ENCODE assay signal across 24 mouse cellular contexts in the genomic region with DNA sequence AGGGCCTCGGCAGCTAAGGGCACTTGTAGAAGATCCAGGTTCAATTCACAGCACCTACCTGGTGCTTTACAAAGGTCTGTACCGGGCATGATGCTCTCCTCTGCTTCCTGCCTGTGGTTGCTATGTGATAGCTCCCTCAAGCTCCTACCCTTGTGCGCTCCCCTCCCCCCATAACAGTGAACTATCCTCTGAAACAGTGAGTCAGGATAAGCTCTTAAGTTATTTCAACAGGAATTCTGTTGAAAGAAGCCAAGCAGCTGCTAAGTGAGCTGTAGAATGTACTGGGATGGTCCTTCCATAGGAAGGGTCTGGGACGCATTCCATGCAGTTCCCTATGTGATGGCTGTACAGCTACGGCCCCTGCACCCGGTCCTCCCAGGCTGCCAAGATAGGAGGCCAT. TPM values are rescaled to one million over a fixed set of nuclear protein-coding genes. Genes with fewer than 3 reads are reported as not detected.
DNase-seq lines count a peak whose midpoint lies in the region; ATAC-seq and TF ChIP-seq lines count a peak whose summit lies in the region.
"Had no signal": no experiment of that assay in that cellular context is flagged by ENCODE, and none has a peak within 500 bp of the region (broad histone marks: within the 10 kb centered on the region; RNA-seq: fewer than 3 reads in every experiment).

No protein-coding gene starts in this region.

- no peaks in the 10 kb centered on the region; the same call in 1 of the 2 replicates for H3K36me3 ChIP-seq in heart, embryonic 11.5 days (ENCODE audit: control insufficient read depth, insufficient read depth, low read length)
- peaks cover 21% of the 10 kb centered on the region; the same call in 1 of the 2 replicates for H3K36me3 ChIP-seq in lung, embryonic 14.5 days (ENCODE audit: insufficient read depth)
- H3K36me3 ChIP-seq in embryonic facial prominence, embryonic 15.5 days = peaks cover 20% of the 10 kb centered on the region
- H3K36me3 ChIP-seq: liver, embryonic 15.5 days had no signal

- H3K9me3 ChIP-seq in heart, embryonic 11.5 days (replicated peaks; ENCODE audit: control insufficient read depth, low read length) = no peaks in the 10 kb centered on the region
- H3K9me3 ChIP-seq in lung, embryonic 14.5 days (ENCODE audit: low read depth, low read length) = no peaks in the 10 kb centered on the region
- H3K9me3 ChIP-seq in embryonic facial prominence, embryonic 15.5 days (replicated peaks) = no peaks in the 10 kb centered on the region
- H3K9me3 ChIP-seq: forebrain, embryonic 12.5 days; hindbrain, embryonic 13.5 days; kidney, embryonic 15.5 days; liver, embryonic 15.5 days; midbrain, embryonic 12.5 days had no signal

- H3K4me2 ChIP-seq in heart, embryonic 11.5 days = no peak overlapping the region
- H3K4me2 ChIP-seq in lung, embryonic 14.5 days = no peak overlapping the region
- H3K4me2 ChIP-seq in embryonic facial prominence, embryonic 15.5 days (replicated peaks) = no peak overlapping the region
- H3K4me2 ChIP-seq: forebrain, embryonic 12.5 days; hindbrain, embryonic 13.5 days; kidney, embryonic 15.5 days; liver, embryonic 15.5 days; midbrain, embryonic 12.5 days had no signal

- no peak for ATAC-seq in heart, embryonic 11.5 days (replicated peaks; ENCODE audit: insufficient number of reproducible peaks, low FRiP score, low TSS enrichment)
- no peak for ATAC-seq in lung, embryonic 14.5 days (ENCODE audit: insufficient read depth)
- ATAC-seq in embryonic facial prominence, embryonic 15.5 days (ENCODE audit: insufficient number of reproducible peaks, low FRiP score, low TSS enrichment, low read depth) = no peak
- ATAC-seq: Patski had no signal

- no peak for DNase-seq in heart, postnatal 10 days
- peak; percentile 34 for DNase-seq in lung, embryonic 14.5 days
- DNase-seq in lung, adult 18-20 months = no peak
- peak; percentile 43 for DNase-seq in R1 (ENCODE audit: low read depth, low spot score)
- no peak for DNase-seq in cerebellum, adult 9-10 months
- DNase-seq in cerebellum, postnatal 36 days = no peak
- DNase-seq: adrenal gland, adult 8-10 months; cerebellum, adult 2 months; heart, postnatal 14 days; kidney, adult 11 months; kidney, postnatal 36 days; liver had no signal

- no peak for TF ChIP-seq CTCF in lung, embryonic 14.5 days (IDR thresholded peaks at IDR 0.05; ENCODE audit: low read depth)

- H3K9ac ChIP-seq in heart, embryonic 11.5 days (ENCODE audit: low read depth, low read length) = no peak overlapping the region
- H3K9ac ChIP-seq in lung, embryonic 14.5 days = no peak overlapping the region
- H3K9ac ChIP-seq in embryonic facial prominence, embryonic 15.5 days = no peak overlapping the region
- H3K9ac ChIP-seq: forebrain, embryonic 12.5 days; hindbrain, embryonic 13.5 days; kidney, embryonic 15.5 days; liver, embryonic 15.5 days; midbrain, embryonic 12.5 days had no signal

- H3K4me1 ChIP-seq in heart, embryonic 11.5 days (ENCODE audit: control insufficient read depth, insufficient read depth, low read length) = peaks cover 25% of the 10 kb centered on the region
- no peaks in the 10 kb centered on the region for H3K4me1 ChIP-seq in lung, embryonic 14.5 days (ENCODE audit: insufficient read depth)
- peaks cover 21% of the 10 kb centered on the region for H3K4me1 ChIP-seq in embryonic facial prominence, embryonic 15.5 days

- 60% methylated on average over 6 of the region's 6 CpGs for WGBS in heart, embryonic 11.5 days (ENCODE audit: insufficient replicate concordance)
- WGBS in lung, embryonic 14.5 days = 63% methylated on average over 6 of the region's 6 CpGs
- 61% methylated on average over 6 of the region's 6 CpGs for WGBS in embryonic facial prominence, embryonic 15.5 days

- no peaks in the 10 kb centered on the region for H3K27me3 ChIP-seq in heart, embryonic 11.5 days (ENCODE audit: control insufficient read depth, insufficient read depth, low read length)
- H3K27me3 ChIP-seq in lung, embryonic 14.5 days (ENCODE audit: insufficient read depth, low read length) = no peaks in the 10 kb centered on the region
- no peaks in the 10 kb centered on the region for H3K27me3 ChIP-seq in embryonic facial prominence, embryonic 15.5 days
- H3K27me3 ChIP-seq: forebrain, embryonic 12.5 days; hindbrain, embryonic 13.5 days; kidney, embryonic 15.5 days; liver, embryonic 15.5 days; midbrain, embryonic 12.5 days; Patski had no signal

- peak overlapping the region; percentile 22; the same call in 1 of the 2 replicates for H3K27ac ChIP-seq in heart, embryonic 11.5 days (ENCODE audit: low read depth, low read length)
- H3K27ac ChIP-seq in lung, embryonic 14.5 days (ENCODE audit: low read depth) = no peak overlapping the region
- H3K27ac ChIP-seq in embryonic facial prominence, embryonic 15.5 days (replicated peaks) = peak overlapping the region; percentile 66
- H3K27ac ChIP-seq: forebrain, embryonic 12.5 days; hindbrain, embryonic 13.5 days; liver, embryonic 15.5 days; midbrain, embryonic 12.5 days had no signal

- intact Hi-C loops in heart, postnatal 10 days (cut with DNase I) = no loop called here

- no peak overlapping the region for H3K4me3 ChIP-seq in heart, embryonic 11.5 days (ENCODE audit: low read depth, low read length)
- no peak overlapping the region for H3K4me3 ChIP-seq in lung, embryonic 14.5 days (ENCODE audit: low read depth, low read length)
- H3K4me3 ChIP-seq in embryonic facial prominence, embryonic 15.5 days (replicated peaks) = no peak overlapping the region
- H3K4me3 ChIP-seq: erythroblast, embryonic 14.5 days; forebrain, embryonic 12.5 days; hindbrain, embryonic 13.5 days; kidney, embryonic 15.5 days; liver, embryonic 15.5 days; midbrain, embryonic 12.5 days had no signal

RNA-seq across cellular contexts. Expression of a gene that starts 3.1 kb away (rescaled TPM):
- polyA plus RNA-seq in heart, embryonic 11.5 days (2014; fragmentation: Nextera tagmentation; extraction: Ambion mirVana) = 9.8 and 13.6 TPM in 2 replicates
- 100 to 1,000 TPM; 189 to 244 TPM for total RNA-seq in heart, postnatal 10 days (2021)
- polyA plus RNA-seq in lung, embryonic 14.5 days (2014; fragmentation: Nextera tagmentation; extraction: Ambion mirVana) = 11.6 and 11.7 TPM in 2 replicates
- polyA plus RNA-seq in embryonic facial prominence, embryonic 15.5 days (2015; fragmentation: Nextera tagmentation; extraction: Ambion mirVana) = 17.6 and 21.6 TPM in 2 replicates

RNA-seq across cellular contexts. Expression of a gene that starts 5.7 kb away (rescaled TPM):
- 0.44 TPM in 1 of 2 replicates, not detected in the other for polyA plus RNA-seq in heart, embryonic 11.5 days (2014; fragmentation: Nextera tagmentation; extraction: Ambion mirVana)
- total RNA-seq in heart, postnatal 10 days (2021) = 100 to 1,000 TPM in 1 of 2 experiments, 10 to 100 TPM in 1; 90.6 to 123 TPM
- polyA plus RNA-seq in lung, embryonic 14.5 days (2014; fragmentation: Nextera tagmentation; extraction: Ambion mirVana) = not detected in 2 replicates
- 0.25 and 0.40 TPM in 2 replicates for polyA plus RNA-seq in embryonic facial prominence, embryonic 15.5 days (2015; fragmentation: Nextera tagmentation; extraction: Ambion mirVana)
- total RNA-seq: adrenal gland, adult 8-10 months; ES-E14; left cerebral cortex, postnatal 14 days; megakaryocyte, adult 5-6 weeks had no signal
- polyA plus RNA-seq: erythroblast, embryonic 14.5 days; hindbrain, embryonic 13.5 days; liver, embryonic 15.5 days; midbrain, embryonic 12.5 days had no signal

RNA-seq across cellular contexts. Expression of a gene that starts 13.7 kb away (rescaled TPM):
- 19.9 and 25.1 TPM in 2 replicates for polyA plus RNA-seq in heart, embryonic 11.5 days (2014; fragmentation: Nextera tagmentation; extraction: Ambion mirVana)
- 10 to 100 TPM; 12.9 to 14.1 TPM for total RNA-seq in heart, postnatal 10 days (2021)
- 18.9 and 19.9 TPM in 2 replicates for polyA plus RNA-seq in lung, embryonic 14.5 days (2014; fragmentation: Nextera tagmentation; extraction: Ambion mirVana)
- polyA plus RNA-seq in embryonic facial prominence, embryonic 15.5 days (2015; fragmentation: Nextera tagmentation; extraction: Ambion mirVana) = 25.7 and 29.5 TPM in 2 replicates

RNA-seq across cellular contexts. Expression of a gene that starts 21.9 kb away (rescaled TPM):
- polyA plus RNA-seq in heart, embryonic 11.5 days (2014; fragmentation: Nextera tagmentation; extraction: Ambion mirVana) = 2.5 and 3.9 TPM in 2 replicates
- total RNA-seq in heart, postnatal 10 days (2021) = 10 to 100 TPM; 15.3 to 18.3 TPM
- polyA plus RNA-seq in lung, embryonic 14.5 days (2014; fragmentation: Nextera tagmentation; extraction: Ambion mirVana) = 5.4 and 5.9 TPM in 2 replicates
- polyA plus RNA-seq in embryonic facial prominence, embryonic 15.5 days (2015; fragmentation: Nextera tagmentation; extraction: Ambion mirVana) = 3.8 and 4.3 TPM in 2 replicates

RNA-seq across cellular contexts. Expression of a gene that starts 24.6 kb away (rescaled TPM):
- polyA plus RNA-seq in heart, embryonic 11.5 days (2014; fragmentation: Nextera tagmentation; extraction: Ambion mirVana) = 0.96 and 2.1 TPM in 2 replicates
- 10 to 100 TPM; 24.4 to 25.0 TPM for total RNA-seq in heart, postnatal 10 days (2021)
- polyA plus RNA-seq in lung, embryonic 14.5 days (2014; fragmentation: Nextera tagmentation; extraction: Ambion mirVana) = 2.2 and 2.7 TPM in 2 replicates
- polyA plus RNA-seq in embryonic facial prominence, embryonic 15.5 days (2015; fragmentation: Nextera tagmentation; extraction: Ambion mirVana) = 18.6 and 19.6 TPM in 2 replicates

Comparison
In these comparisons a context has a peak if more than half of its experiments do, and no peak if none do; other contexts are left out.
1. DNase-seq: peak in lung, embryonic 14.5 days (single experiment) and R1 (single experiment); none in heart, postnatal 10 days (0 of 2), lung, adult 18-20 months (0 of 2), cerebellum, adult 9-10 months (single experiment) and cerebellum, postnatal 36 days (0 of 2).